Mouse (Mus musculus) gastrocnemius, postnatal 14 days (tissue): ENCODE measurements around the gene Mms19. TPM values are rescaled to one million over a fixed set of nuclear protein-coding genes. Genes with fewer than 3 reads are reported as not detected.
A peak's percentile ranks its signal among the peaks of the same experiment; 100 is the strongest.

Source experiments
- DNase-seq: peaks from one replicate; pipeline ENCODE4 v3.0.0; 2021; ENCODE audit warnings: mixed read lengths
- intact Hi-C: fragments of 180-260 bp; cut with DNase I; formaldehyde crosslinking; loops from one replicate; pipeline ENCODE4 v1.15.1; 2025; ENCODE audit warnings: low total_unique reads
- long read RNA-seq, 2 experiments: library from polyadenylated mRNA; stranded (forward); transcript quantifications; one replicate each; pipeline ENCODE4 v2.0.0; 2021
- total RNA-seq, 2 experiments: library from RNA; stranded (reverse); gene quantifications; 2 replicates each; pipeline ENCODE4 v1.2.3; 2021

Gene Mms19
- total RNA-seq: 1 to 10 TPM; 8.0 to 9.1 TPM
- long read RNA-seq, experiment 1, full-length matches to known transcripts: 3 of 10 reads
- long read RNA-seq, experiment 1, partial matches to known transcripts: 0 of 10 reads
- long read RNA-seq, experiment 1, other reads (novel, unspliced or antisense): 7 of 10 reads
- long read RNA-seq, experiment 2, full-length matches to known transcripts: 2 of 9 reads
- long read RNA-seq, experiment 2, partial matches to known transcripts: 1 of 9 reads
- long read RNA-seq, experiment 2, other reads (novel, unspliced or antisense): 6 of 9 reads

DNA sequence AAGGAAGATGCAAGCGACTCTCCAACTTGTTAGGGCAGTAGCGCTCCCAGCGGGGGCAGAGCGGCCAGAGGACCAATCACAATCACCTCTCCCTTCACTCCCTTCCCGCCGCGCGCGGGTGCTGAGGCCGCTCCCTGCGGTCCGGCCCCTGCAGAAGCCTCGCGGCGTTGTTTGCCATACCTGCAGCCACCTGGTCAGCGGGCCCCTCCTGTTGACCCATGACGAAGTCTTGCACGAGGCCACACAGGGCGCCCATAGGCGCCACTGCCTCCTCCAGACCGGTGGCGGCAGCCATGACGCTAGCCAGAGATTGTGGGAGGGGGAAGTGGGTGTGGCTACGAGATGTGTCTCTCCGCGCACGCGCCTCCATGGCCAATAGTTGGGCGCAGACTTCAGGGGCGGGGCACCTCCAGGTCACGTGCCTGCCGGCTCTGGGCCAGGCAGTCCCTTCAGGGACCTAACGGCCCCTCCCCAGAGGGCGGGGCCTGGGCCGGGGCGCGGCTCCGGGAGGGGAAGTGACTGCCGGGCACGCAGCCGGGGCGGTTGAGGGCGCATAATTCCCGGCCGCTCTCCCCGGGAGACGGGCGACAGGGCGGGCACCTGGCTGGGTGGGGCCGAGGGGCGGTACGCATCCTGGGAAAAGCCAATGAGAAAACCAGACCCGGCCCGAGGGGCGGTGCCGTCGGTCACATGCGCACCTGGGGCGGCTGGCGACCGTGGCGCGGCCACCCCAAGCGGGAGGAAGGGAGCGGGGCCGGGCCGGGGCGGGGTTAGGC is at the start of gene Mms19:
Gene Mms19, minus strand, starts transcription at position 339 of the 776 bp plus-strand sequence.
- intact Hi-C loops: loop anchor here (5.0 kb wide), 1 partner anchor 41 kb away; no protein-coding TSS in a partner anchor
- peak; percentile 98 for DNase-seq

DNA sequence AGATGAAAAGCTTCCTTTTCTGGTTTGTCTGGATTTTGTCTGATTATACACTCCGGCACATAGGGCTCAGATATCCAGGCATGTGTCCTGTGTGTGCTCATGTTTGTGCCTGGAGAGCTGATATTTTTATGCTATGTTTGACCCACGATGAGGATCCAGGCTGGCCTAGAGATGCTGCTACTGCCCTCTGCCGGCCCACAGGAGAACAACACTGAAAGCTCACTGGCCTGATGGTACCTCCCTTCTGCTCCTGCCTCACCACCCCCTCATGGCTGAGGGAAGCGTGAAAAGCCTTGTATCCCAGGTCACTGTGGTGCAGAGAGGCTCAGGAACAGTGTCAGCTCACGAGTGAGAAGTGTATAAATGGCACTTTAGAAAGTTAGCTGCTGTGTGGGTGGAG is 45.2 kb upstream of the Mms19 start:
- peak; percentile 80 for DNase-seq
- intact Hi-C loops: no loop called here

DNA sequence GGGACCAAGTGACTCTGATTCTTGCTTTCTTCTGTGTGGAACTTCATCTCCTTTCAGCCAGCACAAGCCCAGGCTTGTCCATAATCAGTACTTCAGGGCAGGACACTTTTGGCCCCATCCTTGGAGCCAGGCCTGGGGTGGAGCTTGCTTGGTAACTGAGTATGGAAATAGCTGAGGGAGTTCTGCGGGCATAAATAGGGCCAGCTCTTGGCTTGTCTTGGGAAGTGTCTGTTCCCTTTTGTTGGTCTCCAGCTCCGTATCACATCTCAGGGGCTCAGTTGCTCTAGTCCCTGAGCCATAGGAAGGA is 41.5 kb upstream of the Mms19 start:
- DNase-seq: no peak
- intact Hi-C loops: loop anchor here (5.0 kb wide), 1 partner anchor 40 kb away; the partner anchor contains the start of genes Mms19 and Ubtd1

DNA sequence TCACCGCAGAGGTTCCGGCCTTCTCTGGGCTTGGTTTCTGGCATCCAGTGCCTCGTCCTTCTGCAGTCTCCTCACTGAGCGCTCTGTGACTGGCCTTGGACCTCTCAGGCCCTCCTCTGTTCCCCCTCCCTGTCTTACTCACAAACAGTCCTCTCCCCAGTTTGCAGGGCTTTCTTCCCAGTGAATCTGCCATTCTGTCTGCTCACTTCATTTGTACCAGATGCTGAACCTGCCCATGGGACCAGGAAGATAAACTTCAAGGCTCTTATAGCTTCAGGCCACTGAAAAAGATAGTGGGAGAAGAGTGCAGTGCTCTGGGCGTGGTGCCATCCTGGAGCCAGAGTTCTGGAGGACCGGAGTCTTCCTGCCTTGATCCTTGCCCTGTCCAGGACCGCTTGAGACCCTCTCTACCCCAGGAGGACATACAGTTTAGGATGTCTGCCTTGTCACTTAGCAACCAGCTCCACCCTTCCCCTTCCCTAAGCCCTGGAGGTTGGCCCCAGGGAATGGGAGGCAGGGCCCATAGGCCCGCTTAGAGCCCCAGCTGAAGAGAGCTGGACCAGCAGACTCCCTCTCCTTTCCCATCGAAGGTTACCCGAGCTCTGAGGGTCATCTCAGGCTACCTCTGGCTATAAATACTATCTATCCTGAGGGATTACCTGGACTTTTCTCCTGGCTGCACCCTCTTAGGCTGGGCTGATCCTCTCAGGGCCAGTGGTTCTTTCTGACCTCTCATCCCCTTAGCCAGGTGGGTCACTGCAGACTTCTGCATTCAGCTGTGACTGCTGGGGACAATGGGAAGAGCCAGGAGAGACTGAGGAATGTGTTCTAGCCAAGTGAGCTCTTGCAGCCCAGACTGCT is 41.0 kb upstream of the Mms19 start:
- intact Hi-C loops: loop anchor here (5.0 kb wide), 1 partner anchor 40 kb away; the partner anchor contains the start of genes Mms19 and Ubtd1
- DNase-seq: peak; percentile 57

DNA sequence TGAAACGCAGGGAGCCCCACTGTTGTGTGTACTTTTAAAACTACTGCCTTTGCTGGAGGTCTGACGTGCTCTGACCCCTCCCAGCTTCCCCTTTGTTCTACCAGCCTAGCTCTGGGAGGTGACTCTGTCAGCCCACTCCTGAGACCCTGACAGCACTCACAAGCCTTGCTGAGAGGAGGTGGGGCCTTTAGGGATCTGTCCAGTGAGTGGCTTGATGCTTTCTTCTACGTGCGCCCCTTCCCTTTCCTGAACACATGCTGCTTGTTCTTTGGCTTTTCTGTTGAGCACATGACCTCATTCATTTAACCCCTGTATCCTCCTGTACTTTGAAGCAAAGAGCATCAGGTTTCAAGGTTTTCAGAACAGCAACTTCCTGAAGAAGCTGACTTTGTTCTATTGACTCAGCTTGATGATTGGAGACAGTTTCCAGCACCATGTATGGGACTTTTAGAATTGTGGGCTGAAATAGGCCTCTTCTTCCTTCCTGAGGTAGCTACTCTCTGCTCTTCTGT is 38.1 kb upstream of the Mms19 start:
- intact Hi-C loops: no loop called here
- no peak for DNase-seq

DNA sequence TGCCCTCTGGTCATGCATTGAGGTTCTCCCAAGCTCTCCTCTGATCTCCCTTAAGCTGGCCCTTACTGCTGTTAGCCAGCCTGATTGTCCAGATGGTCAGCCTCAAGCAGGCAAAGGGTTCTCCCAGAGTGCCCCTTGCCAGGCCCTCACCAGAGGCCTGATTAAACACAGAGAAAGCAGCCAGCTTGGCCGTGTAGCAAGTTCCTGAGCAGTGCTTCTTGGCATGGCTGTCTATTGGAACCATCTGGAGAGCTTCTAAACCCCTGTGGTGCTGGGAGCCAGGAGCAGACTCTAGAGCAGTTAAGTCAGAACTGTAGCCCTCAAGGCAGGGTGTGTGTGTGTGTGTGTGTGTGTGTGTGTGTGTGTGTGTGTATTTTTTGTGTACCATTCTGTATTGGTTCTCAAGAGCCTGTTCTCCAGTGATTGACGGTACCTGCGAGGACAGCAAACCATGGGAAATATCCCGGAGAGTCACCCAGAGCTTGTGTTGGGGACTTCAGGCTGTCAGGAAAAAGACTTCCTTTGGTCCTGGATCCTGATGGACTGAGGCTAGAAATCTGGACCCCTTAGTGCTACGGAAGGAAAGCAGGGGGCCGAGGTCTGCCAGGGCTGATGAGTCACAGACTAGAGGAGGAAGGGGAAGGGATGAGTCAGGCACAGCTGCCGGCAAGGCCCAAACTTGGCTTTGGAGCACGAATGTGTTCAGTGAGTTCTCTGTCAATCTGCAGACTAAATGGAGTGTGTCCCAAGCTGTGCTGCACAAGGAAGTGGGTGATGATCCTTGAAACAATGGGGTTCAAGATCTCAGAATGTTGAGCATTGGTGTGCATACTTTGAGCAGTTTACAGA is 36.7 kb upstream of the Mms19 start:
- intact Hi-C loops: no loop called here
- peak; percentile 86 for DNase-seq

DNA sequence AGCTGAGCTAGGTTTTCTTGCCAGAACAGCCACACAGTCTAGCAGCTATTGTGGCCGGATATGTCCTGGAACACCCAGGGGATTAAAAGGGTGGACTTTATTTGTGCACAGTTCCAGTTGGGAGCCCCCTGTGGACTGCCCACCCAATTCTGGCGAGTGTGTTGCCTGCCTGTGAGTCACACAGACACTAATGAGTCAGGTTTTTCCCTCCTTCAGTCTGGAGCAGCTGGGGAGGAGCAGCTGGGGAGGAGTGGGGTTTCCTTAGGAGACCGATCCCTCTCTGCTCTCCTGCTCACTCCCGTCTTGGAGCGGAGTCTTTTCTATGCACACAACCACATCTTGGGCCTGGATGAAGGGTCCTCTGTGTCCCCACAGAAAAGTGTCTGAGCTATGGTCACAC is 35.9 kb upstream of the Mms19 start:
- intact Hi-C loops: no loop called here

DNA sequence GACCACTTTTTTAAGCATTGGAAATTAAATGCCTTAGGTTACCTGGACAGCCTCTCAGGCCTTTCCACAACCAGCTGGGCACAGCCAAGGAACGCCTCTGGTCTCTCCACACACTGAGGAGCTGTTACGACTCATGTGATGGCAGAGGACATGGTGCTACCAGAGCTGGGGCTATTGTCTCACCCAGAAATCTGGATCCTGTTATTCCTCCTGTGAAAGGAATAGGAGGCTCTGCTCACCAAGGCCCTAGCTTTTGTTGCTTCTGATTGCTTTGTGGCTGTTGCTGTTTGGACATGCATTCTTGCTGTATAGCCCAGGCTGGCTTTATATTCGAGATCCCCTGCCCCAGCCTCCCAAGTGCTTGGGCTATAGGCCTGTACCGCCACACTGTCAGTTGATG is 35.3 kb upstream of the Mms19 start:
- intact Hi-C loops: no loop called here

More for the DNA sequence above, 35.9 kb upstream of the Mms19 start:
- peak; percentile 47 for DNase-seq

DNA sequence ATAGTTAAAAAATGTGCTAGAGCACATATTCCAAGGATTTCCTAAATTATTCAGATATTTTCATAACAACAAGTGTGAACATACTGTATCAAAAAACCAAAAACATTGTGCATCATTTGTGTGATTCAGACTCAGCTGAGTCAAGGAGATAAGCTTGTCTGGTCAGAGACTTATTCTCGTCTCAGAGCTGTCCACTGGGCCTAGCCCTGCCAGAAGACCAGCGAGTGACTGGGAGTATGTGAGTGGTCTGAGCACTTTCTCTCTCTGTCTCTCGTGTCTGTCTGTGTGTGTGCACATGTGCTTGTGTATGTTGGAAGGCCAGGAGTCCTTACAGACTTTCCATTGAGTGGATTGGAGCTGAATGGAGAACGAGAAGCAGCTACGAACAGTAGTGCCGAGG is 34.0 kb upstream of the Mms19 start:
- intact Hi-C loops: no loop called here
- DNase-seq: no peak

More for the DNA sequence above, 35.3 kb upstream of the Mms19 start:
- DNase-seq: no peak

DNA sequence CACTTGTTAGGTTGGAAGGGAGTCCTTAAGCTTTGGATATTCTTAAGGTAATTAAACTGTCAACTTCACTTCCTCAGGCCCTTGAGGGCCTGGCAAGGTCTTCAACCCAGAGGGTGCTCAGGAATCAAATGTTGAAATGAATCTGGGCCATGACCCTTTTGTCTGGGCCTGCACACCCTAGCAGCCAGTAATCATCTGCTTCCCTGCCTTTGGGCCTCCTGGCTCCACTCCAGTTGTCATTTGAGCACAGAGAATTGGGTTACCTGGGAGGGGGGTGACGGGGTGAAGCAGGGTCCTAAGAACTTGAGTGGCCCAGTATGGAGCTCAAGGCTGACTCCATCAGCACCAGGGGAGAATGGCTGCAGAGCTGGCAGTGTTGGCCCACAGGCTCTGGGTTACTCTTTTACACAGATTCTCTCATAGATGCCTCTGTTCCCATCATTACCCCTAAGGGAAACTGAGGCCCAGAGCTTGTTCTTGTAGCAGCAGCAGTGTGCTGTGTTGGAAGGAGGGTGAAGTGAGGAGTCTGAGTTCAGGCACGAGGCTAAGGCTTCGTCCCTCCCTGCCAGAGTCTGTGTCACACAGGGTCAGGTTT is 33.4 kb upstream of the Mms19 start:
- intact Hi-C loops: no loop called here
- peak; percentile 45 for DNase-seq

DNA sequence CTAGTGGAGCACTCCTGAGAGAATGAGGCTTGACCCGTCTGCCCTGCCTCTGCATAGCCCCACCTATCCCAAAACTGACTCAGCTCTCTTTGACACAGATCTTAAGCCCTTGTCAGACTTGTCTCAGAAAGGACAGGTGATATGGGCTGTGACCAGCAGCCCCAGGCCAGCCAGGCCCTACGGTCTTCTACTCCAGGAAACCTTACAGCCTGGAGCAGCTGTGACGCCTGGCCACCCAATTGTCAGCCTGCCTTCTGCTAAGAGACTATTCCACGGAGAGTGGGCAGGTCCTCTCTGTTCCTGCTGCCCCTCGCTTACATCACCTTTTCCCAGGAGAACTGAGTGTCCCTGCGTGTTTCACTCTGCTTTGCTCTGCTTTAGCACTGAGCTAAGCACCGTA is 30.2 kb upstream of the Mms19 start:
- intact Hi-C loops: no loop called here
- DNase-seq: no peak

DNA sequence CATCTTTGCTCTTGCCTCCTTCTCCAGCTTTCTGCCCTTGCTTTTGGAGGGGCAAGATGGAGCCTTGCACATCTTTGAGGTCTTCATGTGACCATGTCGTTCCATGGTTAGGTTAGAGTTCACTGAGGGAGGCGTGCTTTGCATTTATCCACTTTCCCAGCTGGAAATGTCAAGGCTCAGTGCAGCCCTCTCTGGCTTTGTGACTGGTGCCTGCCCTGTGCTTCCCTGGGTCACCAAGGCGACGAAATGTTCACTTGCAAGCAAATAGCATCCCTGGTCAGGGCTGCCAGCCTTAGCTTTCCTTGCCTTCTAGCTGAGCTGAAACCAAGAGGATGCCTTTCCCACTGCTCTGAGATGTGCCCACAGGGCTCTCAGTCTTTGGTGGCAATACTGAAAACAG is 29.5 kb upstream of the Mms19 start:
- DNase-seq: no peak
- intact Hi-C loops: no loop called here

DNA sequence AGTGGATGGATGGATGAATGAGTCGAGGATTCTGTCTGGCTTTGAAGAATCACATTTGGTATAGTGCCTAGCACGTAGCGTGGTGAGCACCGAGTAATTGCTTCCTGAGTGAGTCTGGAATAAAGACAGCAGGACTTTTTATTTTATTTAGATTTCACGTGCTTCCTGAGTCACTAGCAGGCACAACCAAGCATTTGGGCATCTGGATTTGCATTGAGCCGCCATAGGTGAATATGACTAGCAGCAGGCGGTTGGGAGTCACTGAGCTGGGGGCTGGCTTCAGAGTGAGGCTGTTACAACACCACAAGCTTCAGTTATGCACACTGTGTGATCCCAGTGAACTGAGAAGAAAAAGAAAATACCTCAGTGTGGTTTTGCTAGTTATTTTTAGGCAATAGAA is 28.1 kb upstream of the Mms19 start:
- intact Hi-C loops: no loop called here
- no peak for DNase-seq

DNA sequence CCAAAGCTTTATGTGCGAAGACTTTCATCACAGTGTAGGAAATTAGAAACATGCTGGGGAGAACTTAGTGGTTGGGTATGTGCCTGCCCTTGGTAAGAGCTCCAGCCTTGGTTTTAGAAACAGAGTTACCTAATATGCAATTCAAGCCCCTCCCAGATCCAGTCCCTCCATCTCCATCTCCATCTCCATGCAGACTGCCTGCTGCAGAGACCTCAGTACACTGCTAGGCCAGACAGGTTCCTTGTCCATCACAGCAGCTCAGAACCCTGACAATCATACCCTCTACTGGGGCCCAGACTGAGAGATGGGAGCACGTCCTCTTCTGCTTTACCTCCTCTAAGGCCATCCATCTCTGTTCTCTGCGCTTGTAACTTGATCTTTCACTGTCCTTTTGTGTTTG is 27.6 kb upstream of the Mms19 start:
- DNase-seq: no peak
- intact Hi-C loops: no loop called here

DNA sequence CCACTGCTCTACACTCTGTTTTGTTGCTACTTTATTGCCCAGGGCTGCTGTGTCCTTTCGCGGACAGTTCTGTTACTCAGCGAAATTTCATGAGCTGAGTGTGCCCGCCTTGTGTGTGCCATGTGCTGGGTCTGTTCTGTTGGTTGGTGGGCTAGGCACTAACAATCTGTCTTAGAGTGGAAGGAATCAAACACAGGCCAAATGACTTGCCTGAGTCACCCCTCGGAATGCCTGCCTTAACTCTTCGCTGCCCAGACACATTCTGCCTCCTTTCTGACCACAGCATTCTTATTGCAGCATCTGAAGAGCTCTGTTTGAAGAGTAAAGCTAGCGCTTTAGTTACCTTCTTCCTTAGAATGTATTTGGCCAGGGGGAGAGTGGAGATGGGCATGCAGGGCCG is 25.6 kb upstream of the Mms19 start:
- intact Hi-C loops: no loop called here
- no peak for DNase-seq

DNA sequence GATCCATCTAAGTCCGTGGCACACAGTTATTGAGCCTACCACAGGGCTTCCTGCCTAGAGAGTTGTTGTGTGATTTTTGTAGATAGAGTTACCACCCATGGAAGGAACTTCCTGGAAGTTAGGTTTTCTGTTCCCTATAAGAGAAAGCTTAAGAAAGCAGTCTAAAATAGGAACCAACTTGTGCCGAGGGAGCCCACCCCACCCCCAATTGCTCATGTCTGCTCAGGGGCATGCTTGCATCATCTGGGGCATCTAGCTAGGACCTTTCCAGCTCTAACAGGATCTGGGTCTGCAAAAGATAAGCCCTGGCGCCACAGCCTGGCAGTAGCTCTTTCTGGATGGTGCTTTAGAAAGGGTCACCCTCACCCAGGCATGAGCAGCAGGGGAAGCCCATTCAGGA is 24.7 kb upstream of the Mms19 start:
- no peak for DNase-seq
- intact Hi-C loops: no loop called here

DNA sequence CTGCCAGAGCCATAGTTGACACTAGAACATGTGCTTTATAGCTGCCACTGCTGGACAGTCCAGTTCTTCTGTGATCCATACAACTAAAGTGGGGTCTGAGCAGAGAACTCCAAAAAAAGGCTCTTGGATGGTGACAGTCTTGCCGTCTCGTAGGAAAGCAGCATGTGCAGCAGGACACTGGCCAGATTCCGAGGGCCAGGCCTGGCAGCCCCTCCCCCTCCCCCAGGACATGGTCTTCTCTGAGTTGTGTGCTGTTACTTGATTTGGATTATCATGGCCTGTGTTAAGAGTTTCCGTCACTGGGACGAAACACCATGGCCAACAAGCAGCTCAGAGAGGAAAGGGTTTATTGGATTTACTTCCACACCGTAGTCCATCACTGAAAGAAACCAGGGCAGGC is 23.3 kb upstream of the Mms19 start:
- intact Hi-C loops: no loop called here
- DNase-seq: no peak

DNA sequence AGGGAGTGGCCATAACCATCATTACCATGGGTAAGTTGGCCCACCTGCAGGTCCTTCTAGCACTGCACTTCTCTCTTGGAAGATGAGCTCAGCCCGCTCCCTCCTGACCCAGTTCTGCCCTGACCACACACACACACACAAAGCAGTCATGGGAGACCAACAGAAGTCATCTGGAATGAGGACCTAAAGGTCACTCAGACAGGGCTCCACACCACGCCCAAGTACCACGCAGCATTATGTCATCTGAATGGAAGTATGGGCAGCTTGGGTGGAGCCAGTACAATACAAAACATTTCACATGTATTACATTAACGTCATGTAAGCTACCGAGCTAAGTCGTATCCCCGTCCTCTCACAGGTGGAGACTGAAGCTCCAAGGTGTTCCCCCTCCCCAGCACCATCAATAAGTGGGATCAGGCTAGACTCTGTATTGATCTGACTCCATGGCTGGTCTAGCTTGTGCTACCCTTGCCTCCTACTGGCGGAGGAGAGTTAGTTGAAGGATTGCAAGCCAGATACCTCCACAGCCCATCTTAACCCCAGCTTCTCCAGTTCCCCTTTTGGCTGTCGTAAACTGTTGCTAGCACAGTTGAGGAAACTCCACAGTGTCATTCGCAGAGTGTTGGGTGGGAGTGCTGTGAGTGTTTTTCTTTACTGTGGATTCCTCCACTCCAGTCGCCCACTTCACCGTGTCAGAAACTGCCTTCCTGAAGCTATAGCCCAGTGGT is 20.5 kb upstream of the Mms19 start:
- intact Hi-C loops: no loop called here

More for the DNA sequence above, 20.5 kb upstream of the Mms19 start:
- DNase-seq: no peak
